Mouse (Mus musculus): ENCODE measurements around the gene Mmp23. TPM values are rescaled to one million over a fixed set of nuclear protein-coding genes. Genes with fewer than 3 reads are reported as not detected.

Gene Mmp23
- polyA plus RNA-seq, 1 experiment, result 11.7 TPM

DNA sequence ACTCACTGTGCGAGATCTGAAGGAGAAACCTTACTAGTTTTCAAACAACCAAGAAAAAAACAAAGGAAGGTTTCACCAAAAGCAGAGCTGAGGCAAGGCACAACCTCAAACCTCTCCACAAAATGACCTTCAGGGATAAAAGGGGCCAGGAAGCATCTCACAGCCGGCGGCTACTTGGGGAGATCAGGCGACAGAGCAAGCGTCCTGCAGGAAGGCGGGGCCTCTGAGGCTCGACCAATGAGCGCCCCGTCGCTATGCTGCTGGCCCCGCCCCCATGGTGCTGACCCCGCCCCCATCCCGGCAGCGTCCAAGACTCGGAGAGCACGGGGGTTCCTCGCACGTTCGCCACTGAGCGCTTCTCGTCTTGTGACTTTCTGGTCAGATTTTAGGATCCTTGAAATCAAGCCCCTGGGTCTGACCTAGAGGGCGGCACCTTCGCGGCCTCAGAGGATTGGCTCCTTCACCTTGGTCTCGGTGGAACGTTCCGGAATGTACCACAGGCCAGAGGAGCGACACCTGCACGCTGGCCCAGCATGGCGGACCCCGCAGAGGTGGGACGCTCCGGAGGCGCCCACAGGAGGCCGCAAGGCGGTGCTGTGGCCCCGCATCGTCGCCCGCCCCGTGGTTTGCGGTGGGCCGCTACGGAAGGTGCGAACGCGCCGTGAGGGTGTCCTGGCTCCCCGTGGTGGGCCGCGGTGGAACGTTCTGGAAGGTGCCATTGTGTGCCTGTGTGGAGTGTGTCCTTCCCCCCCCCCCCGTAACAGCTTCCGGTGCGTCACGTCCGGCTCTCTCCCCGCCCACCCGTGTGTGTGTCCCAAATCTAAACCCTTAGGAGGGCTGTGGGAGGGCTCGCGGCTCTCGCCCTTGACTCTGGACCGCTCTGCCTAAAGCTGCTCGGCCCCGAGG is 51.8 kb downstream of the Mmp23 start, which contains the start of gene Slc35e2:
Slc35e2 (plus strand) TSS at position 326 of the 906 bp plus-strand sequence.
- TF ChIP-seq EP300 (IDR thresholded peaks at IDR 0.05; ENCODE audit: insufficient read depth, low read depth, low read length) (no peak), POLR2A (IDR thresholded peaks at IDR 0.05; ENCODE audit: insufficient read depth, low read length) (peak; percentile 75), CTCF (IDR thresholded peaks at IDR 0.05; ENCODE audit: low read depth, low read length) (no peak)
- H3K27ac ChIP-seq (ENCODE audit: insufficient read depth, low read length), result peak within 1 kb of the TSS; percentile 98
- no peaks in the 10 kb centered on the region for H3K4me1 ChIP-seq (ENCODE audit: control insufficient read depth, insufficient read depth, low read length)

More for the DNA sequence above, 51.8 kb downstream of the Mmp23 start, which contains the start of gene Slc35e2:
- H3K4me3 ChIP-seq (ENCODE audit: low read depth, low read length), result peak within 1 kb of the TSS; percentile 87
- peaks cover 3% of the 10 kb centered on the region for H3K36me3 ChIP-seq (ENCODE audit: control insufficient read depth, insufficient read depth, low read length, poor library complexity, severe bottlenecking)
- H3K9me3 ChIP-seq (replicated peaks; ENCODE audit: control insufficient read depth, insufficient read depth, low read length, poor library complexity, severe bottlenecking), result no peaks in the 10 kb centered on the region
- H3K9ac ChIP-seq (ENCODE audit: low read depth, poor library complexity, severe bottlenecking), result peak within 1 kb of the TSS; percentile 87
- H3K27me3 ChIP-seq (ENCODE audit: control insufficient read depth, insufficient read depth, low read length, poor library complexity, severe bottlenecking), result no peaks in the 10 kb centered on the region

Other genes starting within 250 kb of the Mmp23 start
- 3.3 and 3.7 TPM in 2 replicates for gene Cfap74, start 244.2 kb downstream of the Mmp23 start, polyA plus RNA-seq (2011; ENCODE audit: insufficient read depth, insufficient read length, low read depth, missing spikeins)
- gene Tmem52, start 184.3 kb downstream of the Mmp23 start, polyA plus RNA-seq (2011; ENCODE audit: insufficient read depth, insufficient read length, low read depth, missing spikeins), result 0.76 TPM in 1 of 2 replicates, not detected in the other
- gene Gnb1, start 162.0 kb downstream of the Mmp23 start, polyA plus RNA-seq (2011; ENCODE audit: insufficient read depth, insufficient read length, low read depth, missing spikeins), result 534 and 541 TPM in 2 replicates
- gene Nadk, start 91.0 kb downstream of the Mmp23 start, polyA plus RNA-seq (2011; ENCODE audit: insufficient read depth, insufficient read length, low read depth, missing spikeins), result 108 and 116 TPM in 2 replicates
- 19.4 and 20.2 TPM in 2 replicates for gene Slc35e2, start 52.0 kb downstream of the Mmp23 start, polyA plus RNA-seq (2011; ENCODE audit: insufficient read depth, insufficient read length, low read depth, missing spikeins)
- gene Cdk11b, start 28.5 kb downstream of the Mmp23 start, polyA plus RNA-seq (2011; ENCODE audit: insufficient read depth, insufficient read length, low read depth, missing spikeins), result 105 and 113 TPM in 2 replicates
- gene Gm10563, start 8.0 kb downstream of the Mmp23 start, polyA plus RNA-seq (2011; ENCODE audit: insufficient read depth, insufficient read length, low read depth, missing spikeins), result not detected in 2 replicates
- gene Mib2, start 15.8 kb upstream of the Mmp23 start, polyA plus RNA-seq (2011; ENCODE audit: insufficient read depth, insufficient read length, low read depth, missing spikeins), result 13.4 and 18.4 TPM in 2 replicates
- gene Fndc10, start 41.0 kb upstream of the Mmp23 start, polyA plus RNA-seq (2011; ENCODE audit: insufficient read depth, insufficient read length, low read depth, missing spikeins), result 11.9 and 15.0 TPM in 2 replicates
- 144 and 151 TPM in 2 replicates for gene Ssu72, start 51.4 kb upstream of the Mmp23 start, polyA plus RNA-seq (2011; ENCODE audit: insufficient read depth, insufficient read length, low read depth, missing spikeins)
- 0.21 and 0.54 TPM in 2 replicates for gene Tmem240, start 81.4 kb upstream of the Mmp23 start, polyA plus RNA-seq (2011; ENCODE audit: insufficient read depth, insufficient read length, low read depth, missing spikeins)
- 78.2 and 89.5 TPM in 2 replicates for gene Atad3a, start 107.7 kb upstream of the Mmp23 start, polyA plus RNA-seq (2011; ENCODE audit: insufficient read depth, insufficient read length, low read depth, missing spikeins)
- 0.67 and 0.99 TPM in 2 replicates for gene Vwa1, start 121.3 kb upstream of the Mmp23 start, polyA plus RNA-seq (2011; ENCODE audit: insufficient read depth, insufficient read length, low read depth, missing spikeins)
- gene Tmem88b, start 132.5 kb upstream of the Mmp23 start, polyA plus RNA-seq (2011; ENCODE audit: insufficient read depth, insufficient read length, low read depth, missing spikeins), result 0.26 and 0.40 TPM in 2 replicates
- gene Ankrd65, start 137.1 kb upstream of the Mmp23 start, polyA plus RNA-seq (2011; ENCODE audit: insufficient read depth, insufficient read length, low read depth, missing spikeins), result not detected in 2 replicates
- gene Mrpl20, start 149.5 kb upstream of the Mmp23 start, polyA plus RNA-seq (2011; ENCODE audit: insufficient read depth, insufficient read length, low read depth, missing spikeins), result 70.0 and 82.8 TPM in 2 replicates
- gene Ccnl2, start 159.1 kb upstream of the Mmp23 start, polyA plus RNA-seq (2011; ENCODE audit: insufficient read depth, insufficient read length, low read depth, missing spikeins), result 86.1 and 87.6 TPM in 2 replicates
- 70.6 and 76.0 TPM in 2 replicates for gene Aurkaip1, start 177.9 kb upstream of the Mmp23 start, polyA plus RNA-seq (2011; ENCODE audit: insufficient read depth, insufficient read length, low read depth, missing spikeins)
- 21.1 and 26.1 TPM in 2 replicates for gene Mxra8, start 186.3 kb upstream of the Mmp23 start, polyA plus RNA-seq (2011; ENCODE audit: insufficient read depth, insufficient read length, low read depth, missing spikeins)
- gene Dvl1, start 194.0 kb upstream of the Mmp23 start, polyA plus RNA-seq (2011; ENCODE audit: insufficient read depth, insufficient read length, low read depth, missing spikeins), result 15.2 and 20.3 TPM in 2 replicates
- 0.28 and 0.44 TPM in 2 replicates for gene Tas1r3, start 210.0 kb upstream of the Mmp23 start, polyA plus RNA-seq (2011; ENCODE audit: insufficient read depth, insufficient read length, low read depth, missing spikeins)
- gene Cptp, start 216.1 kb upstream of the Mmp23 start, polyA plus RNA-seq (2011; ENCODE audit: insufficient read depth, insufficient read length, low read depth, missing spikeins), result 6.0 and 7.9 TPM in 2 replicates
- gene Ints11, start 216.2 kb upstream of the Mmp23 start, polyA plus RNA-seq (2011; ENCODE audit: insufficient read depth, insufficient read length, low read depth, missing spikeins), result 43.3 and 45.3 TPM in 2 replicates
- 15.3 and 19.4 TPM in 2 replicates for gene Pusl1, start 238.4 kb upstream of the Mmp23 start, polyA plus RNA-seq (2011; ENCODE audit: insufficient read depth, insufficient read length, low read depth, missing spikeins)
- 2.6 and 3.8 TPM in 2 replicates for gene Acap3, start 238.4 kb upstream of the Mmp23 start, polyA plus RNA-seq (2011; ENCODE audit: insufficient read depth, insufficient read length, low read depth, missing spikeins)